25 mouse cellular contexts compared by ENCODE assay signal in the genomic region with DNA sequence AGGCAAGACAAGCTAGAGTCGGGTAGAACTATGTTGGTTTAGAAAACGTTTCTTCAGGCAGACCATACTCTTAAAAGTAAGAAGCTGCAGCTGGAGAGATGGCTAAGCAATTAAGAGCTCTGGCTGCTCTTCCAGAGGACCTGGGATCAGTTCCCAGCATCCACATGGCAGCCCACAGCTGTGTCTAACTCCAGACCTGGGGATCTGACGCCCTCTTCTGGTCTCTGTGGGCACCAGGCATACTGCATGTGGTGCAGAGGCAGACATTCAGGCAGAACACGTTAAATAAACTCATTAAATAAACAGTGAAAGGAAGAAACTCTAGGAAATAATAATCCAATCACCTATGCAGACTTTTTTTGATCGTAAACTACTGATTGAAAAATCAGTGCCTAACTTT. TPM values are rescaled to one million over a fixed set of nuclear protein-coding genes. Genes with fewer than 3 reads are reported as not detected.
DNase-seq lines count a peak whose midpoint lies in the region; ATAC-seq and TF ChIP-seq lines count a peak whose summit lies in the region.
"Had no signal": no experiment of that assay in that cellular context is flagged by ENCODE, and none has a peak within 500 bp of the region (broad histone marks: within the 10 kb centered on the region; RNA-seq: fewer than 3 reads in every experiment).

No protein-coding gene starts in this region.

- ATAC-seq in erythroblast, adult 5-6 weeks (replicated peaks; ENCODE audit: low FRiP score, poor library complexity, severe bottlenecking), result no peak
- no peak for ATAC-seq in heart, embryonic 13.5 days (ENCODE audit: extremely low read depth, insufficient number of reproducible peaks, low FRiP score, low TSS enrichment)
- ATAC-seq: inflammation-experienced regulatory T-cells, adult 6 months; midbrain, embryonic 13.5 days had no signal

- TF ChIP-seq EP300 in ES-Bruce4 (IDR thresholded peaks at IDR 0.05; ENCODE audit: insufficient read depth, low read depth, low read length), result no peak

- peak overlapping the region; percentile 59 for H3K4me3 ChIP-seq in erythroblast, embryonic 14.5 days (replicated peaks)
- no peak overlapping the region for H3K4me3 ChIP-seq in heart, embryonic 13.5 days
- H3K4me3 ChIP-seq in ES-Bruce4 (ENCODE audit: low read depth, low read length), result no peak overlapping the region
- H3K4me3 ChIP-seq in small intestine, adult 2 months (ENCODE audit: low read depth, low read length), result no peak overlapping the region
- H3K4me3 ChIP-seq: embryonic facial prominence, embryonic 15.5 days; heart, embryonic 15.5 days; layer of hippocampus, adult 2 months; limb, embryonic 13.5 days; midbrain, embryonic 13.5 days had no signal

- peaks cover 77% of the 10 kb centered on the region for H3K36me3 ChIP-seq in erythroblast, embryonic 14.5 days (ENCODE audit: control insufficient read depth)
- H3K36me3 ChIP-seq in heart, embryonic 13.5 days, result peaks cover 12% of the 10 kb centered on the region
- H3K36me3 ChIP-seq in ES-Bruce4 (ENCODE audit: control insufficient read depth, insufficient read depth, low read length, poor library complexity, severe bottlenecking), result peaks cover 6% of the 10 kb centered on the region; the same call in 1 of the 2 replicates
- H3K36me3 ChIP-seq in small intestine, adult 2 months (ENCODE audit: control insufficient read depth, insufficient read depth, low read length), result peaks cover 14% of the 10 kb centered on the region
- H3K36me3 ChIP-seq: heart, embryonic 15.5 days had no signal

- H3K27me3 ChIP-seq in erythroblast, embryonic 14.5 days (ENCODE audit: control insufficient read depth), result no peaks in the 10 kb centered on the region
- H3K27me3 ChIP-seq in heart, embryonic 13.5 days (replicated peaks), result no peaks in the 10 kb centered on the region
- no peaks in the 10 kb centered on the region for H3K27me3 ChIP-seq in ES-Bruce4 (ENCODE audit: control insufficient read depth, insufficient read depth, low read length, poor library complexity, severe bottlenecking)
- H3K27me3 ChIP-seq in small intestine, adult 2 months (ENCODE audit: control insufficient read depth, insufficient read depth, low read length), result no peaks in the 10 kb centered on the region
- H3K27me3 ChIP-seq: embryonic facial prominence, embryonic 15.5 days; heart, embryonic 15.5 days; limb, embryonic 13.5 days; midbrain, embryonic 13.5 days had no signal

- H3K4me2 ChIP-seq in heart, embryonic 13.5 days, result peak overlapping the region; percentile 93; the same call in 1 of the 2 replicates
- H3K4me2 ChIP-seq: embryonic facial prominence, embryonic 15.5 days; heart, embryonic 15.5 days; hindbrain, embryonic 14.5 days; limb, embryonic 13.5 days; midbrain, embryonic 13.5 days had no signal

- TF ChIP-seq CTCF in ES-Bruce4 (IDR thresholded peaks at IDR 0.05; ENCODE audit: low read depth, low read length), result peak; percentile 27
- TF ChIP-seq CTCF in small intestine, adult 2 months (IDR thresholded peaks at IDR 0.05; ENCODE audit: extremely low read depth, insufficient read length, insufficient replicate concordance, low read depth, low read length), result 0 out of 2 replicates have a peak, but pooled peaks have one; percentile 8

- TF ChIP-seq POLR2A in ES-Bruce4 (IDR thresholded peaks at IDR 0.05; ENCODE audit: insufficient read depth, low read length), result no peak
- no peak for TF ChIP-seq POLR2A in small intestine, adult 2 months (IDR thresholded peaks at IDR 0.05; ENCODE audit: low read depth, low read length)

- WGBS in heart, embryonic 13.5 days, result 83% methylated on average over 5 of the region's 5 CpGs
- 79% methylated on average over 5 of the region's 5 CpGs for WGBS in small intestine, adult 2 months

- DNase-seq in heart, postnatal 14 days, result no peak
- no peak for DNase-seq in retina, postnatal 1 day
- no peak for DNase-seq in spleen, postnatal 36 days (ENCODE audit: low spot score in 2 of 2)
- DNase-seq: adrenal gland, postnatal 14 days; cerebellum, adult 8-10 months; cerebellum, postnatal 36 days; kidney, postnatal 25 days; lung, adult 18-20 months; lung, postnatal 14 days; right cerebral cortex, postnatal 14 days; spleen, adult 18-20 months; thymus, adult 2 months; thymus, postnatal 4 days had no signal

- peaks cover 4% of the 10 kb centered on the region; the same call in 1 of the 2 replicates for H3K9me3 ChIP-seq in erythroblast, embryonic 14.5 days (ENCODE audit: control insufficient read depth, low read length)
- no peaks in the 10 kb centered on the region for H3K9me3 ChIP-seq in heart, embryonic 13.5 days
- no peaks in the 10 kb centered on the region for H3K9me3 ChIP-seq in ES-Bruce4 (replicated peaks; ENCODE audit: control insufficient read depth, insufficient read depth, low read length, poor library complexity, severe bottlenecking)
- H3K9me3 ChIP-seq: embryonic facial prominence, embryonic 15.5 days; heart, embryonic 15.5 days; limb, embryonic 13.5 days had no signal

- intact Hi-C loops in heart, postnatal 14 days (cut with DNase I), result no loop called here

- H3K27ac ChIP-seq in heart, embryonic 13.5 days (replicated peaks), result no peak overlapping the region
- no peak overlapping the region for H3K27ac ChIP-seq in ES-Bruce4 (ENCODE audit: insufficient read depth, low read length)
- H3K27ac ChIP-seq in small intestine, adult 2 months (ENCODE audit: insufficient read depth, low read depth, low read length), result peak overlapping the region; percentile 85
- H3K27ac ChIP-seq: embryonic facial prominence, embryonic 15.5 days; heart, embryonic 15.5 days; hindbrain, embryonic 14.5 days; limb, embryonic 13.5 days; midbrain, embryonic 13.5 days had no signal

- H3K4me1 ChIP-seq in erythroblast, embryonic 14.5 days (ENCODE audit: control insufficient read depth), result peaks cover 96% of the 10 kb centered on the region
- H3K4me1 ChIP-seq in heart, embryonic 13.5 days, result peaks cover 45% of the 10 kb centered on the region
- no peaks in the 10 kb centered on the region for H3K4me1 ChIP-seq in ES-Bruce4 (ENCODE audit: control insufficient read depth, insufficient read depth, low read length)
- H3K4me1 ChIP-seq in small intestine, adult 2 months (ENCODE audit: control insufficient read depth, insufficient read depth, insufficient read length, low read length), result peaks cover 30% of the 10 kb centered on the region

- H3K9ac ChIP-seq in heart, embryonic 13.5 days, result no peak overlapping the region
- H3K9ac ChIP-seq in ES-Bruce4 (ENCODE audit: low read depth, poor library complexity, severe bottlenecking), result no peak overlapping the region
- H3K9ac ChIP-seq: embryonic facial prominence, embryonic 15.5 days; heart, embryonic 15.5 days; hindbrain, embryonic 14.5 days; limb, embryonic 13.5 days; midbrain, embryonic 13.5 days had no signal

RNA-seq across cellular contexts. Expression of a gene that starts 7.4 kb away (rescaled TPM):
- 17.4 and 34.1 TPM in 2 replicates for polyA plus RNA-seq in erythroblast, embryonic 14.5 days (2012)
- 601 and 720 TPM in 2 replicates for total RNA-seq in erythroblast, adult 5-6 weeks (2015; ENCODE audit: low replicate concordance)
- 1,621 and 2,086 TPM in 2 replicates for total RNA-seq in erythroblast, adult 5-6 weeks (2017; ENCODE audit: low replicate concordance)
- polyA plus RNA-seq in heart, embryonic 13.5 days (2015; fragmentation: Nextera tagmentation; extraction: Ambion mirVana), result 69.1 and 111 TPM in 2 replicates
- total RNA-seq in heart, postnatal 14 days (2021), result 100 to 1,000 TPM; 122 to 139 TPM
- polyA plus RNA-seq in ES-Bruce4 (2011; ENCODE audit: insufficient read depth, insufficient read length, low read depth, missing spikeins), result 24.0 and 26.3 TPM in 2 replicates
- 15.0 and 22.1 TPM in 2 replicates for polyA plus RNA-seq in small intestine, adult 2 months (2012; rRNA removed)
